ENCODE assay signal across 21 mouse cellular contexts in genomic region chr1:38384010-38384409, GRCm38 (mm10).
DNase-seq lines count a peak whose midpoint lies in the region; ATAC-seq and TF ChIP-seq lines count a peak whose summit lies in the region.
"Had no signal": no experiment of that assay in that cellular context is flagged by ENCODE, and none has a peak within 500 bp of the region (broad histone marks: within the 10 kb centered on the region; RNA-seq: fewer than 3 reads in every experiment).

No protein-coding gene starts in this region.

- 54% methylated on average over 7 of the region's 7 CpGs for WGBS in heart, embryonic 11.5 days (ENCODE audit: insufficient replicate concordance)
- WGBS in midbrain, embryonic 10.5 days, result 86% methylated on average over 7 of the region's 7 CpGs
- WGBS in midbrain, postnatal 0 days, result 79% methylated on average over 7 of the region's 7 CpGs
- WGBS in hindbrain, embryonic 16.5 days, result 84% methylated on average over 7 of the region's 7 CpGs
- WGBS in neural tube, embryonic 13.5 days, result 85% methylated on average over 7 of the region's 7 CpGs

- H3K27me3 ChIP-seq in heart, embryonic 11.5 days (ENCODE audit: control insufficient read depth, insufficient read depth, low read length), result no peaks in the 10 kb centered on the region
- 0 out of 2 replicates have a peak, but pooled peaks cover 6% of the 10 kb centered on the region for H3K27me3 ChIP-seq in midbrain, embryonic 10.5 days (ENCODE audit: low read depth, poor library complexity, severe bottlenecking)
- H3K27me3 ChIP-seq in midbrain, postnatal 0 days (ENCODE audit: insufficient read depth, low read length), result no peaks in the 10 kb centered on the region
- H3K27me3 ChIP-seq in hindbrain, embryonic 16.5 days (replicated peaks; ENCODE audit: control insufficient read depth, insufficient read depth, low read length), result no peaks in the 10 kb centered on the region
- H3K27me3 ChIP-seq in neural tube, embryonic 13.5 days, result no peaks in the 10 kb centered on the region
- H3K27me3 ChIP-seq: intestine, embryonic 15.5 days; limb, embryonic 12.5 days; liver, embryonic 15.5 days had no signal

- ATAC-seq in heart, embryonic 11.5 days (replicated peaks; ENCODE audit: insufficient number of reproducible peaks, low FRiP score, low TSS enrichment), result no peak
- ATAC-seq in midbrain, postnatal 0 days (ENCODE audit: low FRiP score), result no peak
- ATAC-seq in hindbrain, embryonic 16.5 days, result peak; percentile 13; the same call in 1 of the 2 replicates
- ATAC-seq in neural tube, embryonic 13.5 days (ENCODE audit: low read depth), result no peak
- ATAC-seq: intestine, embryonic 15.5 days had no signal

- peaks cover 5% of the 10 kb centered on the region for H3K9me3 ChIP-seq in heart, embryonic 11.5 days (replicated peaks; ENCODE audit: control insufficient read depth, low read length)
- H3K9me3 ChIP-seq in midbrain, embryonic 10.5 days (replicated peaks), result peaks cover 10% of the 10 kb centered on the region; the same call in 1 of the 2 replicates
- no peaks in the 10 kb centered on the region for H3K9me3 ChIP-seq in midbrain, postnatal 0 days (ENCODE audit: low read length)
- peaks cover 3% of the 10 kb centered on the region; the same call in 1 of the 2 replicates for H3K9me3 ChIP-seq in hindbrain, embryonic 16.5 days (ENCODE audit: control insufficient read depth, low read length)
- no peaks in the 10 kb centered on the region for H3K9me3 ChIP-seq in neural tube, embryonic 13.5 days
- H3K9me3 ChIP-seq: intestine, embryonic 15.5 days; limb, embryonic 12.5 days; liver, embryonic 15.5 days had no signal

- H3K4me2 ChIP-seq in heart, embryonic 11.5 days, result no peak overlapping the region
- no peak overlapping the region for H3K4me2 ChIP-seq in midbrain, postnatal 0 days (ENCODE audit: low read depth, low read length, poor library complexity, severe bottlenecking)
- no peak overlapping the region for H3K4me2 ChIP-seq in hindbrain, embryonic 16.5 days (ENCODE audit: low read length)
- H3K4me2 ChIP-seq in neural tube, embryonic 13.5 days, result no peak overlapping the region
- H3K4me2 ChIP-seq: intestine, embryonic 15.5 days; limb, embryonic 12.5 days; liver, embryonic 15.5 days had no signal

- H3K4me3 ChIP-seq in heart, embryonic 11.5 days (ENCODE audit: low read depth, low read length), result no peak overlapping the region
- H3K4me3 ChIP-seq in midbrain, embryonic 10.5 days, result no peak overlapping the region
- H3K4me3 ChIP-seq in midbrain, postnatal 0 days (ENCODE audit: low read depth, low read length), result no peak overlapping the region
- no peak overlapping the region for H3K4me3 ChIP-seq in hindbrain, embryonic 16.5 days (ENCODE audit: low read length)
- no peak overlapping the region for H3K4me3 ChIP-seq in neural tube, embryonic 13.5 days
- H3K4me3 ChIP-seq: embryonic facial prominence, embryonic 10.5 days; intestine, embryonic 15.5 days; limb, embryonic 12.5 days; liver, embryonic 15.5 days; myocyte had no signal

- no peaks in the 10 kb centered on the region for H3K36me3 ChIP-seq in heart, embryonic 11.5 days (ENCODE audit: control insufficient read depth, insufficient read depth, low read length)
- H3K36me3 ChIP-seq in midbrain, embryonic 10.5 days, result peaks cover 7% of the 10 kb centered on the region
- no peaks in the 10 kb centered on the region for H3K36me3 ChIP-seq in midbrain, postnatal 0 days (ENCODE audit: insufficient read depth, low read length)
- H3K36me3 ChIP-seq in hindbrain, embryonic 16.5 days (ENCODE audit: control insufficient read depth, insufficient read depth, low read length), result no peaks in the 10 kb centered on the region; the same call in 1 of the 2 replicates
- H3K36me3 ChIP-seq in neural tube, embryonic 13.5 days, result no peaks in the 10 kb centered on the region
- H3K36me3 ChIP-seq: G1E; intestine, embryonic 15.5 days; liver, embryonic 15.5 days had no signal

- H3K9ac ChIP-seq in heart, embryonic 11.5 days (ENCODE audit: low read depth, low read length), result no peak overlapping the region
- no peak overlapping the region for H3K9ac ChIP-seq in midbrain, postnatal 0 days (replicated peaks; ENCODE audit: low read length, poor library complexity, severe bottlenecking)
- no peak overlapping the region for H3K9ac ChIP-seq in hindbrain, embryonic 16.5 days (ENCODE audit: low read depth, low read length)
- H3K9ac ChIP-seq in neural tube, embryonic 13.5 days, result no peak overlapping the region
- H3K9ac ChIP-seq: intestine, embryonic 15.5 days; limb, embryonic 12.5 days; liver, embryonic 15.5 days had no signal

- DNase-seq in heart, adult 11 months, result no peak
- no peak for DNase-seq in midbrain, embryonic 10.5 days (ENCODE audit: low spot score)
- DNase-seq in midbrain, postnatal 0 days (ENCODE audit: low spot score), result no peak
- no peak for DNase-seq in adrenal gland, postnatal 4 days (ENCODE audit: low spot score in 2 of 2)
- no peak for DNase-seq in yolk sac, embryonic 10.5 days (ENCODE audit: low spot score)
- DNase-seq: adrenal gland, postnatal 25 days; cerebellum, adult 18-20 months; gastrocnemius, postnatal 10 days; heart, postnatal 36 days; lung, postnatal 10 days; right cerebral cortex, adult 18-20 months had no signal

- H3K4me1 ChIP-seq in heart, embryonic 11.5 days (ENCODE audit: control insufficient read depth, insufficient read depth, low read length), result peaks cover 19% of the 10 kb centered on the region
- peaks cover 23% of the 10 kb centered on the region for H3K4me1 ChIP-seq in midbrain, embryonic 10.5 days
- H3K4me1 ChIP-seq in midbrain, postnatal 0 days (ENCODE audit: insufficient read depth, low read length), result peaks cover 7% of the 10 kb centered on the region; the same call in 1 of the 2 replicates
- H3K4me1 ChIP-seq in hindbrain, embryonic 16.5 days (ENCODE audit: control insufficient read depth, insufficient read depth, low read depth, low read length), result peaks cover 5% of the 10 kb centered on the region
- H3K4me1 ChIP-seq in neural tube, embryonic 13.5 days (replicated peaks), result peaks cover 38% of the 10 kb centered on the region
- H3K4me1 ChIP-seq: intestine, embryonic 15.5 days; liver, embryonic 15.5 days had no signal

- peak overlapping the region; percentile 46 for H3K27ac ChIP-seq in heart, embryonic 11.5 days (ENCODE audit: low read depth, low read length)
- peak overlapping the region; percentile 33; the same call in 1 of the 2 replicates for H3K27ac ChIP-seq in midbrain, embryonic 10.5 days (replicated peaks)
- no peak overlapping the region for H3K27ac ChIP-seq in midbrain, postnatal 0 days (ENCODE audit: low read depth, low read length)
- no peak overlapping the region for H3K27ac ChIP-seq in hindbrain, embryonic 16.5 days (ENCODE audit: low read depth, low read length)
- H3K27ac ChIP-seq in neural tube, embryonic 13.5 days (replicated peaks), result peak overlapping the region; percentile 57
- H3K27ac ChIP-seq: embryonic facial prominence, embryonic 10.5 days; intestine, embryonic 15.5 days; limb, embryonic 12.5 days; liver, embryonic 15.5 days; stomach, postnatal 0 days had no signal

- no peak for TF ChIP-seq CTCF in midbrain, postnatal 0 days (IDR thresholded peaks at IDR 0.05)

Comparison
In these comparisons a context has a peak if more than half of its experiments do, and no peak if none do; other contexts are left out.
1. H3K27ac ChIP-seq: peak in heart, embryonic 11.5 days (single experiment), midbrain, embryonic 10.5 days (single experiment) and neural tube, embryonic 13.5 days (single experiment); none in midbrain, postnatal 0 days (single experiment) and hindbrain, embryonic 16.5 days (single experiment).